Mouse (Mus musculus): Measurements from ENCODE around the gene Csnk1g2.
"Not testable (repeated sequence)": the region's sequence is repeated elsewhere in the genome, so short reads cannot be mapped to it uniquely, and the experiment has no call there.

The Csnk1g2 gene

DNA sequence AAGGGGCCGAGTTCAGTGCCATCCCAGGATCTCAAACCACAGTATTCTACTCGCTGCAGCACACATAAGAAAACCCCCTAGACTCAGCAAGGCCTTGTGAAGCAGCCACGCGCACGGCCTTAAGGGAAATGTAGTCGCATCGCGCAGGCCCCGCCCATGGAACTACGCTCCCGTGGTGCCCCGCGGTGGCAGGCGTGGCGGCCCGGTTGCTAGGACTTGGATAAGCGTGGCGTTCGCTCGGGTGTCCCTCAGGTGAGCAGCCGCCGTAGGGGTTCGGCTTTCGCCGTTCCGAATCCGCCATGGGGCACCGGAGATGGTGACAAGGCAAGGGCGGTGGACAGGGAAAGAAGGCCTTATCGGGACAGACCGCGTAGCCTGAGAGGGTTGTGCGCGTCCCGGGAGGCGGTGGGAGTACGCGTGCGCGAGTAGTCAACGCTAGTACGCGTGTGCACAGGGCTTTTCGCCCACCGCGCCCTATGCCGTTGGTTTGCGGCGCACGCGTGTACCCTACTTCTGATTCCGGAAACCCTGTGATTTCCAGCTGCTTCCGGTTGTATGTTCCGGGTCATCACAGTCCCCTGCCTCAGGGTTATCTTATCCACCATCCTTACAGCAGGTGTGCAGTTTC is 19.8 kb upstream of the Csnk1g2 start, which contains the start of the genes Scamp4 and Adat3:
Gene Scamp4, plus strand, starts transcription at position 175 of the 628 bp plus-strand sequence.
Gene Adat3, plus strand, starts transcription at position 183 of the 628 bp plus-strand sequence.
- DNase-seq (ENCODE audit: low spot score in 2 of 2), result peak; percentile 95 to 96

DNA sequence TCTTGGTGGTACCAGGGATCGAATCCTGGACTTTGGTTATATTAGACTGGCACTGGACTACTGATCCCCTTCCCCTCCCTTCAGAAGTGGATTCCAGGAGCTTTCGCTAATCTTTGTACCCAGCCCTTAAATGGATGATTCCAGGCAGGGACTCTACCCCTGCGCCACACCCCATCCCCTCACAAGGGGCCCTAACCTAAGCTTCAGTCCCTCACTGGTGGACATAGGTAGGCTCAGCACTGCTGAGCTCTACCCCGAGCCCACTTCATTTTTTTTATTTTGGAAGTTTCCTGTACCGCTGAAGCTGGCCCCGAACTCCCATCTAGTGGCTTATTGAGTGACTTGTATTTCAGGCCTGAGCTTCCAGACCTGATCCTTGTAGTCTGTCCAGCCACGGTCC is 19.3 kb upstream of the Csnk1g2 start:
- DNase-seq (ENCODE audit: low spot score in 2 of 2), result peak in 1 of 2 experiments; percentile 29

DNA sequence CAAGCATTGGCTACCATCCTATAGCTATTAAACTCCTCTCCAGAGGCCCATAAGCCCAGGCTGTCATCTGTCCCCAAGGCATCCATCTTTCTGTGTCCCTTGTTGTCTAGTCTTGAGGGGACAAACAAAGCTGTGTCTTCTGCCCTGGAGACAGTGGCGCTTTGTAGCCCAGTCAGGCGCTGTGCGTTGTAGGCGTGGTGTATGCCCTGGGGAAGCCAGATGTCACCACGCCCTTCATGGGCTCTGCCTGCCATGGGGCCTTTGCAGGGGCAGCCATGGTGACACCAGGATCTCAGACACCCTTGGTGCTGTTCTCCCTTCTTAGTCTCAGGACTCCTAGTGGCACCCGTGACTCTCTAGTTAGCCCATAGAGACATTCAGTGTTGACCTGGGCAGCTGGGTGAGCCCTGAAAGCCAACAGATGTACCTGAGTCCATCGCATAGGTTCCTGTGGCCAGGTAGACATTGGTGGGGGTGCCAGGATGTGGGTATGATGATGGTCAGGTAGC is 18.6 kb upstream of the Csnk1g2 start:
- peak; percentile 55 to 84 for DNase-seq (ENCODE audit: low spot score in 2 of 2)

DNA sequence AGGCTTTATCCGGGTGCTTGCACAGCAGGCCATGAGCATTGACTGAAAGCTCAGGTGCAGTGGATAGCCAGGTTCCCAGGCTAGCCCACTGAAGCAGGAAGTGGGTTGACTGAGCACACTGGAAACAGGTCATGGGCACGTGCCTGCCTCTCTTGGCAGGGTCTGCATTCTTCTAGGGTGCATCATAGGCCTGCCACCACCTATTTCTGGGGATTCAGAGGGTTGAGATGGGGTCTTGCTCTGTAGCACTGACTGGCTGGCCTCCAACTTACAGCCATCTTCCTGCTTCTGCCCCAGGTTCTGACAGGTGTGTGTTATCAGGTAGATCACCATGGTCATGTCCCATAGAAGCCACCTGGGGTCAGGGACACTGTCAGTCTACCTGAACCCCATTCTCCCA is 17.6 kb upstream of the Csnk1g2 start:
- DNase-seq (ENCODE audit: low spot score in 2 of 2), result no peak

DNA sequence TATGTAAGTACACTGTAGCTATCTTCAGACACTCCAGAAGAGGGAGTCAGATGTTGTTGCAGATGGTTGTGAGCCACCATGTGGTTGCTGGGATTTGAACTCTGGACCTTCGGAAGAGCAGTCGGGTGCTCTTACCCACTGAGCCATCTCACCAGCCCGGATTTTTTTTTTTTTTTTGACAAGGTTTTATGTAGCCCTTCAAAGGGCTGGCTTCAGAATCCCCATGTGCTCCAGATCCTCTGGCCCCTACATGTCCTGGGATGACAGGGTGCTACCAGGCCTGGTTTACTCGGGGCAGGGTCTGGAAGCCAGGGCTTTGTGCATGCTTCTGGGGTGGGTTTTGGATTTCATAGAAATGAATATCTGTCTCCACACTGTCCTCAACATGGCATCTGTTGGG is 16.9 kb upstream of the Csnk1g2 start, which contains the start of gene Gm49322:
Gene Gm49322, plus strand, starts transcription at position 301 of the 400 bp plus-strand sequence.
- DNase-seq (ENCODE audit: low spot score in 2 of 2), result not testable (repeated sequence)

DNA sequence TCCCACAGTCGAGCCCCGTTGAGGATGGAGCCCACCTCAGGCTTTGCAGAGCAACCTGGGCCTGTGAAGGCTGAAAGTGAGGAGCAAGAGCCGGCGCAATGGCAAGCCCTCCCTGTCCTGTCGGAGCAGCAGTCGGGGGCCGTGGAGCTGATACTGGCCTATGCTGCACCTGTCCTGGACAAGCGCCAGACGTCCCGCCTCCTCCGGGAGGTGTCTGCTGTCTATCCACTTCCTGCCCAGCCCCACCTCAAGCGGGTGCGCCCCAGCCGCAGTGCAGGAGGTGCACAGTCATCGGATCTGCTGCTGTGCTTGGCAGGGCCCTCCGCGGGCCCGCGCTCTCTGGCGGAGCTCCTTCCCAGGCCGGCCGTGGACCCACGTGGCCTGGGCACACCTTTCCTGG is 16.3 kb upstream of the Csnk1g2 start:
- peak in 1 of 2 experiments; percentile 30 for DNase-seq (ENCODE audit: low spot score in 2 of 2)

DNA sequence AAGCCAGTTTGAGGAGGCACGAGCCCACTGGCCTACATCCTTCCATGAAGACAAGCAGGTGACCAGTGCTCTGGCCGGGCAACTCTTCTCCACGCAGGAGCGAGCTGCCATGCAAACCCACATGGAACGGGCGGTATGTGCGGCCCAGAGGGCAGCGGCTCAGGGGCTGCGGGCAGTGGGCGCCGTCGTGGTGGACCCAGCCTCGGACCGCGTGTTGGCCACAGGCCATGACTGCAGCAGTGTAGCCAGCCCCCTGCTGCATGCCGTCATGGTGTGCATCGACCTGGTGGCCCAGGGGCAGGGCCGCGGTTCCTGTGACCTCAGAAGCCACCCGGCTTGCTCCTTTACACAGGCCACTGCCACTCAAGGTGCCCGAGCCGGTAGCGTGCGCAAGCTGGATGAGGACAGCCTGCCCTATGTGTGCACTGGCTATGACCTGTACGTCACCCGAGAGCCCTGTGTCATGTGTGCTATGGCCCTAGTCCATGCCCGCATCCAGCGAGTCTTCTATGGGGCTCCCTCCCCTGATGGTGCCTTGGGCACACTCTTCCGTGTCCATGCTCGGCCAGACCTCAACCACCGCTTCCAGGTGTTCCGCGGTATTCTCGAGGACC is 15.8 kb upstream of the Csnk1g2 start:
- no peak for DNase-seq (ENCODE audit: low spot score in 2 of 2)

DNA sequence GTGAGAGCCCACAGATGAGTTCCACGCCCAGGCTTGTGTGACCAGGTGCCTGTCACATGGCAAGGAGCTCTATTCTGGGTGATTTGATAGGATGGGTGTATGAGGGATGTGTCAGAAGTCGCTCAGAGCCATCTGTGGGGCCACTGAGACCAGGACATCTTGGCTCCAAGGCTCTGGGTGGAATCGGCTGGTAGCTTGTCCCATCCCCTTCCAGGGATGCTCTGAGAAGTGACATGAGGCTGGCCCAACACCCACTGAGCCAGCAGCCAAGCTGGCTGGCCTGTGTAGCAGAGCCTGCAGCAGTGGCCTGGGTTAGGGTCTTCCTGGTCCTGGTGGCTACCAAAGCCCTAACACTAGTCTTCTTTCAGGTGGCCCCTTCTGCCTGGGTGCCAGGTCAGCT is 14.2 kb upstream of the Csnk1g2 start:
- no peak for DNase-seq (ENCODE audit: low spot score in 2 of 2)

DNA sequence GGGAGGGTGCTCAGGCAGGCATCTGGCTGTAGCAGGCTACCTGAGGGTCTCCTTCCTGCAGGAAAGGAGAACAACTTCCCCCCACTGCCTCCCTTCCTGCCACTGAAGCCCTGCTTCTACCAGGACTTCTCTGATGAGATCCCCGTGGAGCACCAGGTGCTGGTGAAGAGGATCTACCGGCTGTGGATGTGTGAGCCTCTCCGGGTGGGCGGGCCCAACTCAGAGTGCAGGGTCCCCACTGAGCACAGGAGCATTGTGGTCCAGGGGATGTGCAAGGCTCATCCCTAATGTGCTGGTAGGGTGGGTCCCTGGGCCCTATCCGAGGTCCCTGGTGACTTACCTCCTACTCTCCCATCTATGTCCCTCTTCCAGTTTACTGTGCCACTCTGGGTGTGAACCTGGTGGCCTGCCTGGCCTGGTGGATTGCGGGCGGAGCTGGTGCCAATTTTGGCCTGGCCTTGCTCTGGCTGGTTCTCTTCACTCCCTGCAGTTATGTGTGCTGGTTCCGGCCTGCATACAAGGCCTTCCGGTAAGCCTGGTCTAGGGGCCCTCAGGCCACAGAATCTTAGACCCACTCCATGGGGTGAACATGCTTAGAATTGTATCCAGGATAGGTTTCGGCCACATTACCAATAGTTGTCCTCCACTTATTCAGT is 13.2 kb upstream of the Csnk1g2 start:
- DNase-seq (ENCODE audit: low spot score in 2 of 2), result no peak

DNA sequence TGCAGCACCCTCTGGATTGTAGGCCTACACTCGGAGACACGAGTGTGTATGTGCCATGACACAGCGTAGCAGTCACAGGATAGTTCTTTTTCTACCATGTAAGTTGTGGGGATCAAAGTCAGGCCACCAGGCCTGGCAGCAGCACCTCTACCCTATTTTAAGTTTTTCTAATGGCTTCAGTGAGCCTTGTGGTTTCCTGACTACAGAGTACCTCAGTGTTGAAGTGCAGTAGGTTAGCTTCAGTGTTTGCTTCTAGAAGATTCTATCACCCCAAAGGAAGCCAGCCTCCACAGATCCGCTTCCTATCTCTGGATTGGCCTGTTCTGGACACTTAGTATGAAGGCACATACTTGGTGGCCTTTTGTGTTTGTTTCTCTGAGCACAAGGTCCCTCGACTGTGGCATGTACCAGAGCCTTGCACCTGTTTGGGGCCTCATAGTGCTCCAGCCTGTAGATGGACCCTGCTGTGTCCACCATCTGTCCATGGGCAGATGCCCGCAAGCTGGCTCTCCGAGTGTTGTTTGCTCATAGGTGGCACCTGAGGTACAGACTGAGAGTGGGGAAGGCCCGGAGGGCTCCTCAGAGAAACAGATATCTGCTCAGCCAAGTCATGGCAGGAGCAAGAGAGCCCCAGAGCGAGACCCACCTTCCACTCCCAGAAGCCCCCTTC is 12.4 kb upstream of the Csnk1g2 start:
- DNase-seq (ENCODE audit: low spot score in 2 of 2), result no peak

DNA sequence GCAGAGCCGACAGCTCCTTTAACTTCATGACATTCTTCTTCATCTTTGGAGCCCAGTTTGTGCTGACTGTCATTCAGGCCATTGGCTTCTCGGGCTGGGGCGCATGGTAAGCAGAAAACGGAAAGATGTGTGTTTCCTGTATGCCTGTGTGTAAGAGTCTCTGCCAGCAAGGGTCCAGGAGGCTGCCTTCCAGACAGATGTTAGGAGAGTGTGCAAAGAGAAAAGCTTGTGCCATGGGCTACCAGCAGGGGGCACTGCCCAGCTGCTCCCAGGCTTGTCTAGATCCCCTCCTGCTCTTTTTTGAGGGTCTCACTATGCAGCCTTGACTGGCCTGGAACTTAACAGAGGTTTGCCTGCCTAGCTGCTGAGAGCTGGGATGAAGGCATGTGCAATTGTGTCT is 11.6 kb upstream of the Csnk1g2 start:
- peak; percentile 62 to 78 for DNase-seq (ENCODE audit: low spot score in 2 of 2)

DNA sequence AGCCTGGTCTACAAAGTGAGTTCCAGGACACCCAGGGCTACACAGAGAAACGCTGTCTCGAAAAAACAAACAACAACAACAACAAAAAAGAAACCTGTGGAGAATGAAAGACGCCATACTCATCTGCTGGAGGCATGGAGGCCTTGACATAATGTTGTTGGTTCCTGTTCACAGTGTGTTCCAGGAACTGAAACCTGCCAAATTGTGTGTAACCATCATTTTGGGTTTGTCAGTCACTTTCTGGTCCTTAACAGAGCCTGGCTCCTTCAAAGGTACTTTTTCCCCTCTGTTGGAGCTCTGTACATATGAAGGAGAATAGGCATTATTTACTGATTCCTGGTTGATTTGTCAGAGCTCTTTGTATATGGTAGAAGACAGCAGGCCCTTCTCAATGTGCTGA is 10.7 kb upstream of the Csnk1g2 start:
- no peak for DNase-seq (ENCODE audit: low spot score in 2 of 2)

DNA sequence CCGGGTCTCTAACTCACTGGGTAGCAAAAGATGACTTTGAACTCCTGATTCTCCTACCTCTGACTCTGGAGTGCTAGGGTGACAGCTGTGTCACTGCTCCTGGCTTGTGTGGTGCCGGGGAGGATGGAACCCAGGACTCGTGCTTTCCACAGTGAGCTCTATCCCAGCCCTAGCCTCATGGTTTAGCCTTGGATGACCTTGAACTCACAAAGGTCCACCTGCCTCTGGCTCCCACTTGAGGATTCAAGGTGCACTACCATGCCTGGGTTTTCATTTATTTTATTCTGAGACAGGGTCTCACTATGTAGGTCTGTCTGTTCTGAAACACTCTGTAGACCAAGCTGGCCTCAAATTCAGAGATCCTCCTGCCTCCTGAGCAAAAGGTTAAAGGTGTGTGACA is 8.8 kb upstream of the Csnk1g2 start:
- no peak for DNase-seq (ENCODE audit: low spot score in 2 of 2)

DNA sequence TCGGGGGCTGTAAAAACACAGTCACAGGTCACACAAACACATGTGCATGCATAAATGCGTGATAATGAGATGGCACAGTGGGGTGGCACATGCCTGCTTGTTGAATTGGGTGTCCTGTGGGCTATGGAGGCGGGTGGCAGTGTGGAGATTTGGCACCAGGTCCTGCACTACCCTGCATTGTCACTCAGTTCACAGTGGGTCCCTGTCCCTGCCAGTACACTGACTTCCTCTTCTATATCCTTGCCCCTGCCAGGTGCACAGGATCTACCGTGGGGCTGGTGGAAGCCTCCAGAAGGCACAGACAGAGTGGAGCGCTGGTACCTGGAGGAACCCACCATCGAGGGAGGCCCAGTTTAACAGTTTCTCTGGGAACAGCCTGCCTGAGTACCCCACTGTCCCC is 8.3 kb upstream of the Csnk1g2 start:
- no peak for DNase-seq (ENCODE audit: low spot score in 2 of 2)

DNA sequence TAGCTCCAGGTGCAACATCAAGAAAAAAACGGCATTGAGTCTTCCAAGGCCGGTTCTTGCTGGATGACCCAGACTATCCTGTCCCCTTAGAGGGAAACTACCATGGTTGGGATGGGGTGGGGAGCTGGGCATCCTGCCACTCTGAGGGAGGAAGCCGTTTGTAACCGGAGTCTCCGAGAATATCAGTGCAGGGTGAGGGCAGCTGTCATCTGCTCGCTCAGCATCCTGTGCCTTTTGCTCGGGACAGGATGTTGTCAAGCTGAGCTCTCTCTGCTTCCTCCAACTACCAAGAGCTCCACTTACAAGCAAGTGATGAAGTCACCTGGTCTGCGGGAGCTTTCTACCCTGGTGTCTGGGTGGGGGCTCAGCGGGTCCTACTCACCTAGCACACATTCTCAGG is 4.5 kb upstream of the Csnk1g2 start:
- DNase-seq (ENCODE audit: low spot score in 2 of 2), result peak in 1 of 2 experiments; percentile 58

DNA sequence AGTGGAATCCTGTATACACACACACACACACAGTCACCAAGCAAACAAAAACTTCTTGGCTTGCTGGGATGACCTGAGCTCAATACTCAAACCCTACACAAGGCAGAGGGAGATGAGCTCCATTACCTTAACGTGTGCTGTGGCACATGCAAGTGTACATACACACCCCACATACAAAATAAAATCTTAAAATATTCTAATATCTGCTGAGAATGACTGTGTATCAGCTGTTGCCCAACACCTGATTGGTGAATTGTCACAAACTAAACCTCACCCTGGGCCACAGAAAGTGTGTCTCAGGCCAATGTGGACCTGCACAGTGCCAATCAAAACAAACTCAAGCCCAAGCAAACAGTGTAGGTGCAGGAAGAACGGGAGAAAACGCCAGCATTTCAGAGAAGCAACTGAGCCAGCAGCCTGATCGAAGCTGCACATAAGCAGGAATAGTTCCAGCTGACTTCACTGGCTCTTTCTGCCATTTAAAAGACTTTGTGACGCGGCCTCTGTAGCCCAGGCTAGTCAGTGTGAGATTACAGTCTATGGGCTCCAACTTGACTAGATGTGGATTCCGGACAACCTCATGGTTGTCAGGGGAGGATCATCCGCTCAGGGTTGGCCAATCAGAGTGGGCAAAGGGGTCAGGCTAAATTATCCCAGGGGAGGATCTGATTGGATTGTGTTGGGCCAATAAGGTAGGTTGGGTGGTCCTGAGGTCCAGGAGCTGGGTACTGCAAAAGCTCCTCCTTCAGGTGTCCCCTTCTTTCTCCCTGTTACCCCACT is 3.0 kb upstream of the Csnk1g2 start:
- DNase-seq (ENCODE audit: low spot score in 2 of 2), result no peak

DNA sequence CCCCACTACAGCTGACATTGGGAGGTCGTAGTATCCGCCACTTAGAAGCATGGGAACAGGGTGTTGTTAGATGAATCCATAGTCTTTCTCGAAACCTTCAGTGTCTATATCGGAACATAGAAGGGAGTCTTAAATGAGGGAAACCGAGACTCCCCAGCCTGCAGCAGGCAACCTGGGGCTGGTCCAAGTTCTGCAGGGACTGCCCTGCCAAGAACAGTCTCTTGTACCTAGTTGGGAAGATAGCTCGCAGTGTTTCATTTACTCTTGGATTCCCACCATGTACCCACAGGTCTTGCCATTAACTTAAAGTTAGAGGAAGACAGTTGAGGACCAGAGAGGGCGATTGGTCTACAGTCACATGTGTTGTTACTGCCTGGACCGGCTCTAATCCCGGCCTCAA is 2.3 kb upstream of the Csnk1g2 start:
- no peak for DNase-seq (ENCODE audit: low spot score in 2 of 2)

DNA sequence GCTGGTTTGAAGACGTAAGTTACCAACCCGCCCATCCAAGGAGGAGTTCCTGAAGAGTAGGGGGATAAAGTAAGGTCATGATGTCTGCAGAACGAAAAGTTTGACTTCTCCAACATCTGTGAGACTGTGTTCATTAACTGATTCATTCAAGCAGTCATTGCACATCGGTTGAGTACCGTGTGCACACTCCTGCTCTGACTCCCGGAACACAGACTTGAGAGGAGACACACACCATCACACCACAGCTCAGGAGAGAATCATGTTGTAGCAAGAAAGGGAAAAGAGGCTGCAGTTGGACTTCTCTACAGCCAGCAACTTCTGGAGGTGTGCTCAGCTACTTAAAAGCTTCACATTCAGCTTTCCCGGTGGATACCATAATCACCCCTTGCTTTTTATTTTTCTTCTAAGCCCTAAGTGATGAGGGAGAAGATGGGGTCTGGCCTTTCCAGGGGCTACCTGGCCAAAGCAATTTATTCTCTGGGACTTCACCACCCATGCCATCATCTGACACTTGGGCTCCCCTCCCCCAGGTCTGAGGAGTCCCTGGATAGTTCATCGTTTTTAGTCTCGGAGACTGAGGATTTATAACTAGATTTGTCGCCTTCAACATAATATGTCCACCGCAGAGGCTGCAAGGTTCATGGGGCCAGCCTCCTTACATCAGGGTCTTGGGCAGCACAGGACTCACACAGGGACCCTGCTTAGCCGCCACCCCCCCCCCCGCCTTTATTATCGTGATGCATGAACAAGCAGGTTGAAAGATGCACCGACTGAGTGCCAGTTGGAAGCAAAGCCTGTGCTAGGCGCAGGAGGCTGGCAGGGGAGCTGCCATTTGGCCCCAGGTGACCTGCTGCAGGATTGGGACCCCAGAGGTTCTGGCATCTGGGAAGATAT is 1.6 kb upstream of the Csnk1g2 start:
- no peak for DNase-seq (ENCODE audit: low spot score in 2 of 2)

DNA sequence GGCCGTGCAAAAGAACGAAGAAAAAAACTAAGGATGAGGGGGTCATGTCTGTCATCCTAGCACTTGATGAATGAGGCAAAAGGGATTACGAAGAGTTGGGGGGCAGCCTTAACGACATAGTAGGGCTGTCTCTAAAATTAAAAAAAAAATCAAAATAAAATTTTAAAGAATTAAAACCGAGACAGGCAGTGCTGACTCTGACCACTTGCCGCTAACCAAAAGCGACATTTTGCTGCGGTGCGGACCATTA is 1.0 kb upstream of the Csnk1g2 start:
- DNase-seq (ENCODE audit: low spot score in 2 of 2), result no peak

DNA sequence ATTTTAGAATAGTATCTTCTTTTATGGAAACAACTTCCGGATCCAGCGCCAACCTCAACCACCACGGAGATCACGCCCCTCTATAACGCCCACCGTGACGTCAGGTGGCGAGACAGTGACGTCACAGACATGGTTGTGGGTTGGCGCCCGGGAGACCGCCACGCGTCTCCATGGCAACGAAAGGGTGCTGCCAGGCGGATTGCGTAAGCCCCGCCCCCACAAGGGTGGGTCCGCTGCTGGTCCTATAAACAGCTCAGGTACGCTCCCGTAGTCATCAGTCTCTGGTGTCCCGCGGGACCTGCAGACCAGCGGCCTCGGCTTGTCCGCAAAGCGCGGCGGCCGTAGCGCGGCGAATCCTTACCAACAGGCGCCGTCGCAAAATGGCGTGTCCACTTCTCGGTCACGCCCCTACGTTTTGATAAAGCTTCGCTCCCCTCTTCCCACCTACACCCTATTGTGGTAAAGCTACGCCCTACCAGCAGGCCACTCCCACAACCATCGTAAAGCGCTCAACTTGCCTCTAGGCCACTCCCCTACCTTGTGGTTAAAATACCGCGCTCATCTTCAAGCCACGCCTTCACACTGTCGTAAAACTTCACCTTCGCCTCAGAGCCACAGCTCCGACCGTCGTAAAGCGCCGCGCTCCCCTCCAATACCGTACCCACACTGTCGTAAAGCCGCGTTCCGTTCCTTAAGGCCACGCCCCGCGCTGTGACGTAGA is 538 bp upstream of the Csnk1g2 start:
- peak; percentile 98 to 100 for DNase-seq (ENCODE audit: low spot score in 2 of 2)

All from spleen, postnatal 10 days (tissue).